Mouse (Mus musculus): ENCODE data around the gene Rufy2. TPM values are rescaled to one million over a fixed set of nuclear protein-coding genes. Genes with fewer than 3 reads are reported as not detected.

Gene Rufy2
- 2.8 and 4.5 TPM in 2 replicates for polyA plus RNA-seq (2012; rRNA removed; ENCODE audit: low replicate concordance)

DNA sequence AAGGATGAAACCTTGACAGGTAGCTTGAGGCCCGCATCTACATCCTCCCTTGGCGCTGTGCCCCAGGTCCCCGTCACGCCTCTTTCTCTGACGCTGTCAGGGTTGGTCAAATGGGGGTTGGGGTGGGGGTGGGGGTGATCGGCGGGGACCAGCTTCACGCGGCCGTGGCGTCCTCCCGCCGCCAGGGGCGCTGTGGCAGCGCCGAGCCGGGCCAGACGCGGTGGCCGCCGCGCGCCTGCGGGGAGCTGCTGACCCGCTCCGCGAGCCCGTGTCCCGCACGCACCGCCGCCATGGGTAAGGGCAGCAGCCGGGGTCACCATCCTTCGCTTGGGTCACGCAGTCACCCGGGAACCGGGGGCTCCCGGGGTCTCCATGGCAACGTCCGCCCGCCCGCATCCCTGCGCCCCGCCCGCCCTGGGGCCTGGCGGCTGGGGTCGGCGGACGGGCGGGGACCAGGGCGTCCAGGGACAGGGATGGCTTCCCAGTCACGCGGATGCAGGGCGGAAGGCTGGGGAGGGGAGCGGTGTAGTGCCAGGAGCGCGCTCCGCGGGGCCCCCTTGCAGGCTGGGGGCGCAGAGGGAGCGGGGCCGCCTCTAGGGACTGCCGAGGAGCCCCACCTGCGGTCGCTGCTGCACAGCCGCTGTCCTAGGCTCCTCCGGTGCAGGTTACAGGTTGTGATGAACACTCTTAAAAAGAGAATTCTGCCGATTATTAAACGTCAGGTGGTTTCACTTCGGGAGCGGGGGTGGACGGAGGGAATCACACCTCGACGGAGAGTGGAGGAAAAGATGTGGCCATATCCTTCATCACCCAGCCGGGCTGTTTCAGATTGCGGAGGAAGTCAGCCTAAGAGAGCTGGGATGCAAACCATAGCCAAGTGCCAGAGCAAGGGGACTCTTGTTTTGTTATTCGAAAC, at the start of gene Rufy2:
Gene Rufy2, plus strand, starts transcription at position 185 of the 916 bp plus-strand sequence.

DNA sequence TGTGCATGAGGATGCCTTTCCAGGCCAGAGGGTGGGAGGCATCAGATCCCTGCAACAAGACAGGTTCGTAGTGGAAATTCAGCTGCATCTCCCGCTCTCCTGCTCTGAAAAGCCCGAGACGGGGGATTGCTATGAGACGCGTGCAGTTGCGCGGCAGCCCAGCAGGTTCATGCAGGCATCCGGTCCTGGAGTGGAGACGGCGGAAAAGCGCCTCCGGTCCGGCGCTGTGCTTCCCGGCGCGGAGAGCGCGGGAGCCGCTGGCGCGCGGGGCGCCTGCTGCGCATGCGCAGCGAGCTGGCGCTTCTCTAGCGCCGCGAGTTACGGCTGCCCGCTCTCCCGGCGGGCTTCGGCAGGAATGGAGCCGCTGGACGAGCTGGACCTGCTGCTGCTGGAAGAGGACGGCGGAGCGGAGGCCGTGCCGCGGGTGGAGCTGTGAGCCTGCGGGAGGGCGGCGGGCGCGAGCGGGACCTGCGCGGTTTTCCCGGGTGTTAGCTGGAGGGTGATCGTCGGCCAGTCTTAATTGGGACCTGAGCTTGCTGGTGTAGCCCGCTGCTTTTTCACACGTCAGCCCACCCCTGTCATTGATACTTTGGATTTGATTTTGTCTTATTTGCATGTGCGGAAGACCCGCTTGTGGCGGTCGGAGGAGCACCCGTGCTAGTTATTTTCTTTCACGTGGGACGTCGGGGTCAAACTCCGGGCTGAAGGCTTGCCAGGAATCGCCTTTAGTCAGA, 33.1 kb upstream of the Rufy2 start, which contains the start of gene Dna2:
Gene Dna2, plus strand, starts transcription at position 289 of the 734 bp plus-strand sequence.

DNA sequence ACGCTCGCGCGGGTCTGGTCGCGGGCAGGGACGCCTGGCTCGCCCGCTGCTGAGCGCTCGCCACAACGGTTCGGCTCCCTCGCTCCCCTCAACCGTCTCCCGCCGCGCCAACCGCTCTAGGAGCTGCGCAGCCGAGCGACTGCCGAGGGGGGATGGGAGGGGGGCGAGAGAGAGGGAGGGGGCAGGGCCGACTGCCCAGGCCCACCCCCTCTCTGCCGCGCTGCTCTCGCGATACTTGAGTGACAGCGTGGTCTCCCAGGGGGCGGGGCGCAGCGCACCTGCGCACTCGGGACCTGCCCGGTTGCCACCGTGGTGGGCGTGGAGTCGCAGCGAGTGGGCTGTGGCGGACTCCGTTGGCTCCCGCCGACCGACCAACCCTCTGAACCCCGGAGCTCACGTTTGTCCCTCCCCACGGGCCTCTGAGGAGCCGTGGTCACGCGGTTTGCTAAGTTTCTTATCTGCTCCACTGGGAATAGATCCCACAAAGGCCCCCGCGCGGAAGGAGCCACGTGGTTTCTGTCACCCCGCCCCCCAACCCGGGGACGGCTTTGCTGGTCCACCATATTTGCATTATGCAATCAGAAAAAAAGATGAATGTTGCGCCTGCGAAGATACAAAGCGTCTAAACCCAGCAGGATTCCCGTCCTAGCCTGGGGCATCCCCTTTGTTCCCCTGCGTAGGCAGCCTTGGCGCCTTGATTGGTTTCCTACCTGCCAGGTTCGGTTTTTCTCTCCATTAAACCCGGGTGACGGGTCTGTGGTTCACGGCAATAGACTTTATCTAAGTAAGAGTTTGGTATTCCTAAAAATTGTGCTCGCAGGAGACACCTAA, 43.9 kb downstream of the Rufy2 start, which contains the start of the genes Hnrnph3 and Pbld2:
Gene Hnrnph3, minus strand, starts transcription at position 469 of the 831 bp plus-strand sequence.
Gene Pbld2, plus strand, starts transcription at position 567 of the 831 bp plus-strand sequence.

DNA sequence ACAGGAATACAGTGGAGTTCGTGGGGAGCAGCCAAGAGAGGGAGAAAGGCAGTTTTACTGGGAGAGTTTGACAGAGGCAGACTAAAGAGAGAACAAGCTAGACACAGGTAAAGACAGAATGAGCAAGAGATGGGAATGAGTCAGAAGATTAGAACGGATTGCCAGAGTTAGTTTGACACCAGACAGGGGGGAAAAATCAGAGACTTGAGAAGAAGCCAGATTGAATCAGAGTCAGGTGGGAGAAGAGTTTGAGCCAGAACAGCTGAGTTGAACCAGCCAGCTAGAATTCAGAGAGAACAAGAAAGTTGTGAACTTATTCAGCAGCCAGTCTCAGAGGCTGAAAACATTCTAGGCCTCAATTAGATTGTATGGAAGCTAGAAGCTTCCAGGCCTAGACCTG, 79.8 kb downstream of the Rufy2 start, which contains the start of gene Pbld1:
Gene Pbld1, plus strand, starts transcription at position 301 of the 400 bp plus-strand sequence.

Other genes with a start within 250 kb of the Rufy2 start
- gene Ccar1, start 187.9 kb upstream of the Rufy2 start, polyA plus RNA-seq (2012; rRNA removed; ENCODE audit: low replicate concordance): 44.8 and 78.6 TPM in 2 replicates
- 1.2 and 1.5 TPM in 2 replicates for gene Tet1, start 71.2 kb upstream of the Rufy2 start, polyA plus RNA-seq (2012; rRNA removed; ENCODE audit: low replicate concordance)
- gene Slc25a16, start 59.6 kb upstream of the Rufy2 start, polyA plus RNA-seq (2012; rRNA removed; ENCODE audit: low replicate concordance): 42.9 and 65.4 TPM in 2 replicates
- 1.9 and 4.0 TPM in 2 replicates for gene Dna2, start 33.2 kb upstream of the Rufy2 start, polyA plus RNA-seq (2012; rRNA removed; ENCODE audit: low replicate concordance)
- gene Hnrnph3, start 44.0 kb downstream of the Rufy2 start, polyA plus RNA-seq (2012; rRNA removed; ENCODE audit: low replicate concordance): 6.8 and 15.2 TPM in 2 replicates
- 0.67 and 1.4 TPM in 2 replicates for gene Pbld2, start 44.1 kb downstream of the Rufy2 start, polyA plus RNA-seq (2012; rRNA removed; ENCODE audit: low replicate concordance)
- gene Pbld1, start 79.9 kb downstream of the Rufy2 start, polyA plus RNA-seq (2012; rRNA removed; ENCODE audit: low replicate concordance): 1.4 and 2.6 TPM in 2 replicates
- gene Atoh7, start 119.4 kb downstream of the Rufy2 start, polyA plus RNA-seq (2012; rRNA removed; ENCODE audit: low replicate concordance): 0.09 TPM in 1 of 2 replicates, not detected in the other
- 11.2 TPM in 1 of 2 replicates, not detected in the other for gene Mypn, start 223.7 kb downstream of the Rufy2 start, polyA plus RNA-seq (2012; rRNA removed; ENCODE audit: low replicate concordance)

Measured in mammary gland, adult 2 months (tissue).